Mouse (Mus musculus) embryonic facial prominence, embryonic 13.5 days (tissue): ENCODE results near the gene Ctnnb1. TPM values are rescaled to one million over a fixed set of nuclear protein-coding genes. Genes with fewer than 3 reads are reported as not detected.
A peak's percentile ranks its signal among the peaks of the same experiment; 100 is the strongest.

Source experiments
- ATAC-seq: fragments of 200-750 bp; cut with Nextera tagmentation; 2 replicates; pipeline ENCODE4 v1.8.0; 2017; ENCODE audit warnings: low read depth; ENCODE audit not compliant: insufficient number of reproducible peaks, insufficient read depth, low FRiP score, low TSS enrichment
- H3K27ac ChIP-seq: fragments of 300-500 bp; sonication (generic); 2 replicates; pipeline ENCODE4 v1.5.1; 2015; ENCODE audit warnings: moderate library complexity, mild to moderate bottlenecking, inconsistent platforms
- H3K27me3 ChIP-seq: fragments of 300-500 bp; sonication (generic); 2 replicates; pipeline ENCODE4 v1.6.1; 2015; ENCODE audit warnings: mild to moderate bottlenecking, inconsistent platforms
- H3K36me3 ChIP-seq: fragments of 300-500 bp; sonication (generic); 2 replicates; pipeline ENCODE4 v1.6.1; 2015; ENCODE audit warnings: mild to moderate bottlenecking, inconsistent platforms
- H3K4me1 ChIP-seq: fragments of 300-500 bp; sonication (generic); 2 replicates; pipeline ENCODE4 v1.6.1; 2015; ENCODE audit warnings: inconsistent platforms
- H3K4me2 ChIP-seq: fragments of 300-500 bp; sonication (generic); 2 replicates; pipeline ENCODE4 v1.6.1; 2015; ENCODE audit warnings: moderate library complexity, mild to moderate bottlenecking, inconsistent platforms
- H3K4me3 ChIP-seq: fragments of 300-500 bp; sonication (generic); 2 replicates; pipeline ENCODE4 v1.5.1; 2015; ENCODE audit warnings: mild to moderate bottlenecking, inconsistent platforms
- H3K9ac ChIP-seq: fragments of 300-500 bp; sonication (generic); 2 replicates; pipeline ENCODE4 v1.6.1; 2015; ENCODE audit warnings: mild to moderate bottlenecking, inconsistent platforms
- H3K9me3 ChIP-seq: fragments of 300-500 bp; sonication (generic); 2 replicates; pipeline ENCODE4 v1.6.1; 2016; ENCODE audit warnings: inconsistent platforms
- WGBS: fragments of 180-500 bp; shearing (Covaris S2); methylation state at CpG from one replicate; pipeline ENCODE4 v1.1.7; 2015; ENCODE audit warnings: mixed read lengths; 5-methylcytosine and 5-hydroxymethylcytosine counted together
- polyA plus RNA-seq: library from polyadenylated mRNA; unstranded; fragments of >200 nt; fragmentation: Nextera tagmentation; extraction: Ambion mirVana; gene quantifications from 2 replicates; pipeline ENCODE4 v1.2.1, GENCODE M21; 2015

The Ctnnb1 gene
- polyA plus RNA-seq, 1 experiment from 2014 or later = 774 TPM

GRCm38 (mm10) chr9:120926939-120927606 lies 1.9 kb upstream of the Ctnnb1 start:
- Histone ChIP-seq H3K4me2 (no peak overlapping the region), H3K4me1 (no peaks in the 10 kb centered on the region), H3K9ac (no peak overlapping the region), H3K9me3 (no peaks in the 10 kb centered on the region), H3K27ac (no peak overlapping the region), H3K36me3 (no peaks in the 10 kb centered on the region), H3K4me3 (no peak overlapping the region), H3K27me3 (no peaks in the 10 kb centered on the region)
- ATAC-seq = no peak
- 25% methylated on average over 9 of the region's 9 CpGs for WGBS

- no peak overlapping the region for H3K4me3 ChIP-seq
- no peak for ATAC-seq
- no peaks in the 10 kb centered on the region for H3K36me3 ChIP-seq
- H3K27me3 ChIP-seq = no peaks in the 10 kb centered on the region
- no peak overlapping the region for H3K27ac ChIP-seq
- H3K4me2 ChIP-seq = no peak overlapping the region
- peaks cover 7% of the 10 kb centered on the region; the same call in 1 of the 2 replicates for H3K4me1 ChIP-seq
- H3K9me3 ChIP-seq = no peaks in the 10 kb centered on the region
- 90% methylated on average over 12 of the region's 12 CpGs for WGBS
- no peak overlapping the region for H3K9ac ChIP-seq
Observed at GRCm38 (mm10) chr9:120930021-120930420, 1.0 kb downstream of the Ctnnb1 start.

GRCm38 (mm10) chr9:120930811-120931210 lies 1.8 kb downstream of the Ctnnb1 start:
- no peaks in the 10 kb centered on the region for H3K27me3 ChIP-seq
- H3K4me1 ChIP-seq = peaks cover 14% of the 10 kb centered on the region
- WGBS = 72% methylated on average over 8 of the region's 8 CpGs
- H3K9ac ChIP-seq = no peak overlapping the region
- H3K36me3 ChIP-seq = no peaks in the 10 kb centered on the region
- no peak overlapping the region for H3K4me2 ChIP-seq
- no peak overlapping the region for H3K27ac ChIP-seq
- H3K9me3 ChIP-seq = no peaks in the 10 kb centered on the region
- ATAC-seq = no peak
- no peak overlapping the region for H3K4me3 ChIP-seq

- H3K27ac ChIP-seq = peak overlapping the region; percentile 94; the same call in 1 of the 2 replicates
- no peak for ATAC-seq
Observed at GRCm38 (mm10) chr9:120932371-120932770, 3.4 kb downstream of the Ctnnb1 start.

GRCm38 (mm10) chr9:120932797-120933586 lies 4.0 kb downstream of the Ctnnb1 start:
- H3K4me1 ChIP-seq = peaks cover 34% of the 10 kb centered on the region
- peak overlapping the region; percentile 92 for H3K4me3 ChIP-seq
- H3K4me2 ChIP-seq = peak overlapping the region; percentile 92
- H3K36me3 ChIP-seq = peaks cover 6% of the 10 kb centered on the region; the same call in 1 of the 2 replicates
- ATAC-seq = peak; percentile 87
- H3K27ac ChIP-seq = peak overlapping the region; percentile 94
- WGBS = 4% methylated on average over 77 of the region's 78 CpGs
- H3K9me3 ChIP-seq = no peaks in the 10 kb centered on the region
- H3K27me3 ChIP-seq = no peaks in the 10 kb centered on the region
- peak overlapping the region; percentile 97 for H3K9ac ChIP-seq

More at GRCm38 (mm10) chr9:120932371-120932770, 3.4 kb downstream of the Ctnnb1 start:
- Histone ChIP-seq H3K9ac (no peak overlapping the region), H3K4me1 (peaks cover 28% of the 10 kb centered on the region), H3K36me3 (peaks cover under 1% of the 10 kb centered on the region; the same call in 1 of the 2 replicates), H3K9me3 (no peaks in the 10 kb centered on the region), H3K27me3 (no peaks in the 10 kb centered on the region), H3K4me2 (no peak overlapping the region), H3K4me3 (no peak overlapping the region)
- 49% methylated on average over 6 of the region's 6 CpGs for WGBS

- Histone ChIP-seq H3K27me3 (no peaks in the 10 kb centered on the region), H3K4me3 (peak overlapping the region; percentile 92), H3K9ac (peak overlapping the region; percentile 97), H3K27ac (peak overlapping the region; percentile 94), H3K4me2 (peak overlapping the region; percentile 92), H3K4me1 (peaks cover 39% of the 10 kb centered on the region), H3K36me3 (peaks cover 10% of the 10 kb centered on the region; the same call in 1 of the 2 replicates), H3K9me3 (no peaks in the 10 kb centered on the region)
- ATAC-seq = peak; percentile 17; the same call in 1 of the 2 replicates
- under 1% methylated on average over 32 of the region's 58 CpGs for WGBS
Observed at GRCm38 (mm10) chr9:120933587-120933885, 4.5 kb downstream of the Ctnnb1 start.

- Histone ChIP-seq H3K4me1 (peaks cover 45% of the 10 kb centered on the region), H3K9ac (peak overlapping the region; percentile 97), H3K9me3 (no peaks in the 10 kb centered on the region), H3K36me3 (peaks cover 10% of the 10 kb centered on the region; the same call in 1 of the 2 replicates), H3K4me2 (peak overlapping the region; percentile 92), H3K27me3 (no peaks in the 10 kb centered on the region), H3K4me3 (peak overlapping the region; percentile 92), H3K27ac (peak overlapping the region; percentile 94)
- under 1% methylated on average over 57 of the region's 57 CpGs for WGBS
- no peak for ATAC-seq
Observed at GRCm38 (mm10) chr9:120933886-120934758, 5.1 kb downstream of the Ctnnb1 start.

- Histone ChIP-seq H3K36me3 (peaks cover 17% of the 10 kb centered on the region), H3K9ac (peak overlapping the region; percentile 97), H3K4me1 (peaks cover 53% of the 10 kb centered on the region), H3K4me3 (peak overlapping the region; percentile 92), H3K27ac (peak overlapping the region; percentile 94), H3K27me3 (no peaks in the 10 kb centered on the region), H3K4me2 (peak overlapping the region; percentile 92), H3K9me3 (no peaks in the 10 kb centered on the region)
- no peak for ATAC-seq
- WGBS = 7% methylated on average over 14 of the region's 14 CpGs
Observed at GRCm38 (mm10) chr9:120934821-120935633, 6.0 kb downstream of the Ctnnb1 start.

- Histone ChIP-seq H3K4me2 (peak overlapping the region; percentile 92), H3K27me3 (no peaks in the 10 kb centered on the region), H3K4me3 (peak overlapping the region; percentile 92), H3K36me3 (peaks cover 19% of the 10 kb centered on the region), H3K27ac (peak overlapping the region; percentile 51), H3K9ac (peak overlapping the region; percentile 97), H3K4me1 (peaks cover 59% of the 10 kb centered on the region), H3K9me3 (no peaks in the 10 kb centered on the region)
- WGBS = 19% methylated on average over 4 of the region's 4 CpGs
- no peak for ATAC-seq
Observed at GRCm38 (mm10) chr9:120935634-120935922, 6.6 kb downstream of the Ctnnb1 start.

GRCm38 (mm10) chr9:120936351-120936750 lies 7.3 kb downstream of the Ctnnb1 start:
- Histone ChIP-seq H3K36me3 (peaks cover 24% of the 10 kb centered on the region), H3K9me3 (no peaks in the 10 kb centered on the region), H3K4me2 (peak overlapping the region; percentile 92), H3K4me1 (peaks cover 66% of the 10 kb centered on the region), H3K9ac (peak overlapping the region; percentile 97), H3K4me3 (peak overlapping the region; percentile 92), H3K27me3 (no peaks in the 10 kb centered on the region), H3K27ac (peak overlapping the region; percentile 51)
- ATAC-seq = no peak
- 15% methylated on average over 8 of the region's 8 CpGs for WGBS
